Mouse (Mus musculus): Measurements from ENCODE around the gene Camkk2. TPM values are rescaled to one million over a fixed set of nuclear protein-coding genes. Genes with fewer than 3 reads are reported as not detected.

Gene Camkk2
- polyA plus RNA-seq, 1 experiment from 2014 or later: 69.4 TPM

Small RNA genes lying within 50 kb of the gene (microRNA-seq; reads per million reads assigned to microRNA genes)
- gene Mir8115: not detected

Other genes starting within 250 kb of the Camkk2 start
- 64.1 and 75.6 TPM in 2 replicates for gene Ift81, start 164.9 kb downstream of the Camkk2 start, polyA plus RNA-seq (2015; fragmentation: Nextera tagmentation; extraction: Ambion mirVana)
- gene P2rx7, start 135.5 kb downstream of the Camkk2 start, polyA plus RNA-seq (2015; fragmentation: Nextera tagmentation; extraction: Ambion mirVana): 2.9 and 3.0 TPM in 2 replicates
- 14.5 and 14.7 TPM in 2 replicates for gene P2rx4, start 71.9 kb downstream of the Camkk2 start, polyA plus RNA-seq (2015; fragmentation: Nextera tagmentation; extraction: Ambion mirVana)
- gene Anapc5, start 41.9 kb upstream of the Camkk2 start, polyA plus RNA-seq (2015; fragmentation: Nextera tagmentation; extraction: Ambion mirVana): 531 and 544 TPM in 2 replicates
- 49.9 TPM in 2 replicates for gene Rnf34, start 70.6 kb upstream of the Camkk2 start, polyA plus RNA-seq (2015; fragmentation: Nextera tagmentation; extraction: Ambion mirVana)
- 115 and 123 TPM in 2 replicates for gene Kdm2b, start 210.4 kb upstream of the Camkk2 start, polyA plus RNA-seq (2015; fragmentation: Nextera tagmentation; extraction: Ambion mirVana)
- gene Orai1, start 235.7 kb upstream of the Camkk2 start, polyA plus RNA-seq (2015; fragmentation: Nextera tagmentation; extraction: Ambion mirVana): 11.6 and 13.6 TPM in 2 replicates

Data from midbrain, embryonic 15.5 days (tissue).